Mouse (Mus musculus) heart, embryonic 16.5 days (tissue): ENCODE data around the gene Reps2. TPM values are rescaled to one million over a fixed set of nuclear protein-coding genes. Genes with fewer than 3 reads are reported as not detected.

Experiments used
- ATAC-seq: fragments of 200-750 bp; cut with Nextera tagmentation; replicated peaks from 2 replicates; pipeline ENCODE4 v1.8.0; 2017; ENCODE audit warnings: moderate number of reproducible peaks; ENCODE audit not compliant: insufficient read depth, low FRiP score; ENCODE audit errors: extremely low read depth
- H3K27ac ChIP-seq: fragments of 300-500 bp; sonication (generic); 2 replicates; pipeline ENCODE4 v1.5.1; 2014; ENCODE audit warnings: mild to moderate bottlenecking, low read length, control low read depth, moderate library complexity
- H3K27me3 ChIP-seq: fragments of 300-500 bp; sonication (generic); 2 replicates; pipeline ENCODE4 v1.6.1; 2014; ENCODE audit warnings: low read length, mixed read lengths; ENCODE audit not compliant: control insufficient read depth, insufficient read depth
- H3K36me3 ChIP-seq: fragments of 300-500 bp; sonication (generic); 2 replicates; pipeline ENCODE4 v1.6.1; 2014; ENCODE audit not compliant: control insufficient read depth, insufficient read depth
- H3K4me1 ChIP-seq: fragments of 300-500 bp; sonication (generic); 2 replicates; pipeline ENCODE4 v1.6.1; 2014; ENCODE audit warnings: low read length, mixed read lengths; ENCODE audit not compliant: control insufficient read depth, insufficient read depth
- H3K4me2 ChIP-seq: fragments of 300-500 bp; sonication (generic); 2 replicates; pipeline ENCODE4 v1.6.1; 2014; ENCODE audit warnings: low read depth, mild to moderate bottlenecking, control low read depth, low read length
- H3K4me3 ChIP-seq: fragments of 300-500 bp; sonication (generic); 2 replicates; pipeline ENCODE4 v1.5.1; 2014; ENCODE audit warnings: mild to moderate bottlenecking, control low read depth, low read length
- H3K9ac ChIP-seq: fragments of 300-500 bp; sonication (generic); 2 replicates; pipeline ENCODE4 v1.6.1; 2014; ENCODE audit warnings: low read length, control low read depth
- H3K9me3 ChIP-seq: fragments of 300-500 bp; sonication (generic); replicated peaks from 2 replicates; pipeline ENCODE4 v1.6.1; 2016; ENCODE audit warnings: low read length; ENCODE audit not compliant: control insufficient read depth
- WGBS: fragments of 180-500 bp; shearing (Covaris S2); extraction: QIAGEN DNeasy Blood & Tissue Kit; methylation state at CpG from one replicate; pipeline ENCODE4 v1.1.7; 2014; 5-methylcytosine and 5-hydroxymethylcytosine counted together
- polyA plus RNA-seq: library from polyadenylated mRNA; unstranded; fragments of >200 nt; fragmentation: Nextera tagmentation; extraction: Ambion mirVana; gene quantifications from 2 replicates; pipeline ENCODE4 v1.2.1, GENCODE M21; 2015

Gene Reps2
- polyA plus RNA-seq, 1 experiment from 2014 or later, result 0.18 TPM

GRCm38 (mm10) chrX:162556459-162556841 lies 87.0 kb downstream of the Reps2 start:
- H3K27me3 ChIP-seq, result no peaks in the 10 kb centered on the region
- no peak overlapping the region for H3K9ac ChIP-seq
- H3K9me3 ChIP-seq, result no peaks in the 10 kb centered on the region
- peak overlapping the region; percentile 10 for H3K4me2 ChIP-seq
- no peak; the same call in 1 of the 2 replicates for ATAC-seq
- WGBS, result 34% methylated on average over 6 of the region's 6 CpGs
- no peak overlapping the region for H3K4me3 ChIP-seq
- H3K27ac ChIP-seq, result 0 out of 2 replicates have a peak overlapping the region, but pooled peaks have one; percentile 7
- no peaks in the 10 kb centered on the region for H3K36me3 ChIP-seq
- peaks cover 7% of the 10 kb centered on the region; the same call in 1 of the 2 replicates for H3K4me1 ChIP-seq

DNA sequence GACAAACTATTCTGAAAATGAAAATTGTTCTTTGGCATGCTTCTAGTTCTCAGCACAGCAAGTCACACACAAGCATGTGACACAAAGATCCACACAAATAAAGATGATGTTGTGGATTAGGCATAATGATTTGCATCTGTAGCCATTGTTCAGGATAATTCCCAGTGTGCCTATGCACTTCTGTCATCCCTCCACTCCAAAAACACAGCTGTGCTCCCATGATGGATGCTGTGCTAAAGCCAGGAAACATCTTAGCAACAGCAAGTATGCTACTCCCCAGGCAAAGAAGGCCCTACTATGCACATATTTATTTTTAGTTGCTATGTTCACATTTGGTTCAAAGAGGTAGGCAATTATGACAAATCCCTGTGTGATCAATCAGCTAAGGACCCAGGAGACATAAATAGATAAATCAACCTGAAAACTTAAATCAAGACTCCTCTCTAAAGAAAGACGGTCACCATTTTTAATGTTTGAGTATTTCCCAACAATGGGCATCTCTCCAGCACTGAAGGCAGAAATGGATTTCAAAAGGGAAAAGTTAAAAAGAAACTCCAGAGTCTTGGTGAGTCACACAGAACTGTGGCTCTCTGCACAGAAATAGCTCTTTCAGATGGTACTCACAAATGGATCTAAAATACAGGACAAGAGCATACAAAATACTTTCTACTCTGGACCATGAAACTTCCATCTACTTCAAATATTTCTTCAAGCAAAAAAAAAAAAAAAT lies 87.6 kb downstream of the Reps2 start:
- Histone ChIP-seq H3K27ac (no peak overlapping the region), H3K36me3 (no peaks in the 10 kb centered on the region), H3K9me3 (no peaks in the 10 kb centered on the region), H3K27me3 (no peaks in the 10 kb centered on the region), H3K4me1 (peaks cover 7% of the 10 kb centered on the region; the same call in 1 of the 2 replicates), H3K4me3 (no peak overlapping the region), H3K4me2 (no peak overlapping the region), H3K9ac (no peak overlapping the region)
- WGBS, result 58% methylated on average over 1 of the region's 1 CpGs
- no peak for ATAC-seq

DNA sequence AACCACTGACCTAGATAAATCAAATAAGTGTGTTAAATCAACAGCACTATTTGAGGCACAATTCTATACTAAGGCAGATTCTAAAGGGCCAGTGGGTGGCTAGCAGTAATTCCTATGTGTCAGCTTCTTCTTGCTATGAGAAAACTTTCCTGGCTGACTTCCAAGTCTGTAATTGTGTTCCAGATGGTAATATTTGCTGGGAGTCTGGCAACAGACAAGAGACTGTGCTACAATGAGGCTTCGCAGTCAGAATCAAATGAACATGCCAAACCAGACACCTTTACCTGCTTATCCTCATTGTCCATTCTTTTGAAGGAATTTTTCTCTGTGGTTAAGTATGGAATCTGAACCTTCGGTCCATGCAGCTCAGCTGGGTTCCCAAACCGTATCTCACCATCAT lies 88.9 kb downstream of the Reps2 start:
- WGBS, result 42% methylated on average over 3 of the region's 3 CpGs
- no peak for ATAC-seq
- H3K4me1 ChIP-seq, result peaks cover 7% of the 10 kb centered on the region; the same call in 1 of the 2 replicates
- no peak overlapping the region for H3K4me2 ChIP-seq
- H3K9me3 ChIP-seq, result no peaks in the 10 kb centered on the region
- no peak overlapping the region for H3K9ac ChIP-seq
- H3K4me3 ChIP-seq, result no peak overlapping the region
- no peaks in the 10 kb centered on the region for H3K36me3 ChIP-seq
- H3K27me3 ChIP-seq, result no peaks in the 10 kb centered on the region
- no peak overlapping the region for H3K27ac ChIP-seq

DNA sequence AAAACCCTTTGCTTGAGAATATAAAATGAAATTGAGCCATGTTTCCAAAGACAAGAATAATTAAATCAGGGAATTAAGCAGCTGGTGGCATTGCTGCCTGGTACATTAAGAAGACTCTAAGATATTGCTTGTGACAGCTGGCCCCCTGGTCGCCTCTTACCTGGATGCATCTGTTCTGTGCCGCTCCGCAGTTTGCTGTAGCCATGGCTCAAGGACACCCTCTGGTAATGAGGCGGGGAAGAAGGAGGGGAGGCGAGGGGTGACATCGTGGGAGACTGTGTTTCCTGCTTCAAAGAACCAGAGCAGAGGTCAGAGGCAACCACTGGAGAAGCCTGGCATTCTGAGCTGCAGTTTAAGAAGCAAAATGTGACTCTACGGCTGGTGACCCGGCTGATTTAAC lies 91.1 kb downstream of the Reps2 start:
- no peak overlapping the region for H3K27ac ChIP-seq
- H3K9ac ChIP-seq, result no peak overlapping the region
- H3K36me3 ChIP-seq, result no peaks in the 10 kb centered on the region
- no peaks in the 10 kb centered on the region for H3K27me3 ChIP-seq
- WGBS, result 53% methylated on average over 8 of the region's 8 CpGs
- ATAC-seq, result no peak
- peaks cover 7% of the 10 kb centered on the region; the same call in 1 of the 2 replicates for H3K4me1 ChIP-seq
- no peak overlapping the region for H3K4me3 ChIP-seq
- no peak overlapping the region for H3K4me2 ChIP-seq
- H3K9me3 ChIP-seq, result no peaks in the 10 kb centered on the region

- H3K4me3 ChIP-seq, result no peak overlapping the region
- no peak for ATAC-seq
- H3K4me2 ChIP-seq, result no peak overlapping the region
- no peaks in the 10 kb centered on the region for H3K4me1 ChIP-seq
- H3K27ac ChIP-seq, result no peak overlapping the region
- no peaks in the 10 kb centered on the region for H3K9me3 ChIP-seq
- no peaks in the 10 kb centered on the region for H3K36me3 ChIP-seq
- H3K27me3 ChIP-seq, result no peaks in the 10 kb centered on the region; the same call in 1 of the 2 replicates
- no peak overlapping the region for H3K9ac ChIP-seq
Observed at GRCm38 (mm10) chrX:162545037-162545436, 98.4 kb downstream of the Reps2 start.

GRCm38 (mm10) chrX:162542576-162543227 lies 100.7 kb downstream of the Reps2 start:
- Histone ChIP-seq H3K27me3 (no peaks in the 10 kb centered on the region; the same call in 1 of the 2 replicates), H3K27ac (no peak overlapping the region), H3K36me3 (no peaks in the 10 kb centered on the region), H3K4me3 (no peak overlapping the region), H3K9me3 (no peaks in the 10 kb centered on the region), H3K9ac (no peak overlapping the region), H3K4me2 (no peak overlapping the region), H3K4me1 (no peaks in the 10 kb centered on the region)
- WGBS, result 33% methylated on average over 1 of the region's 1 CpGs
- ATAC-seq, result no peak

- 100% methylated on average over 1 of the region's 1 CpGs for WGBS
- H3K9me3 ChIP-seq, result no peaks in the 10 kb centered on the region
- no peaks in the 10 kb centered on the region for H3K4me1 ChIP-seq
- H3K4me3 ChIP-seq, result no peak overlapping the region
- H3K36me3 ChIP-seq, result no peaks in the 10 kb centered on the region
- ATAC-seq, result no peak
- H3K27ac ChIP-seq, result no peak overlapping the region
- no peaks in the 10 kb centered on the region; the same call in 1 of the 2 replicates for H3K27me3 ChIP-seq
- no peak overlapping the region for H3K9ac ChIP-seq
- no peak overlapping the region for H3K4me2 ChIP-seq
Observed at GRCm38 (mm10) chrX:162541961-162542360, 101.5 kb downstream of the Reps2 start.

DNA sequence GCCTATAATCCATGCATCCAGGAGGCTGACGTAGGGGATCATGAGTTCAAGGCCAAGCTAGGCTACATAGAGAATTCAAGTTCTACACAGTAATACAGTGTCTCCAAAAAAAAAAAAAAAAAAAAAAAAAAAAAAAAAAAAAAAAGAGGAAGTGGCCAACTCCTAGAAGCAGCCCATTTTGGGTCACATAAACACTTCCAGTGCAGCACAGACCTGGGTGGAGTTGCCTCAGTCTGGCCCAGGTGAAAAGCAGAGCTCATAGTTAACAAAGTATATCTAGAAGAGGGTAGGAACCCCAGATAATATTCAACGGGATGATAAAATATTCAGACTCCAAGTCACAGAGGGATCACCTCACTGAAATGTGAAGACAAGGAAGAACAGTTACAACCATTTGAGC lies 112.4 kb downstream of the Reps2 start:
- Histone ChIP-seq H3K27me3 (no peaks in the 10 kb centered on the region), H3K4me2 (no peak overlapping the region), H3K4me1 (no peaks in the 10 kb centered on the region), H3K36me3 (no peaks in the 10 kb centered on the region), H3K27ac (no peak overlapping the region), H3K9me3 (no peaks in the 10 kb centered on the region), H3K4me3 (no peak overlapping the region), H3K9ac (no peak overlapping the region)
- WGBS, result 79% methylated on average over 2 of the region's 2 CpGs
- no peak for ATAC-seq

- Histone ChIP-seq H3K4me3 (no peak overlapping the region), H3K4me2 (no peak overlapping the region), H3K9me3 (no peaks in the 10 kb centered on the region), H3K27ac (no peak overlapping the region), H3K4me1 (no peaks in the 10 kb centered on the region), H3K36me3 (no peaks in the 10 kb centered on the region), H3K27me3 (0 out of 2 replicates have a peak, but pooled peaks cover 2% of the 10 kb centered on the region), H3K9ac (no peak overlapping the region)
- WGBS, result 41% methylated on average over 2 of the region's 2 CpGs
- ATAC-seq, result no peak
Observed at GRCm38 (mm10) chrX:162527240-162527639, 116.2 kb downstream of the Reps2 start.
